Mouse (Mus musculus): ENCODE measurements around the gene Rel. TPM values are rescaled to one million over a fixed set of nuclear protein-coding genes. Genes with fewer than 3 reads are reported as not detected.
"Not testable (repeated sequence)": the region's sequence is repeated elsewhere in the genome, so short reads cannot be mapped to it uniquely, and the experiment has no call there.

The Rel gene
- 0.55 and 0.59 TPM in 2 replicates for polyA plus RNA-seq (2016; fragmentation: Nextera tagmentation; extraction: Ambion mirVana)

DNA sequence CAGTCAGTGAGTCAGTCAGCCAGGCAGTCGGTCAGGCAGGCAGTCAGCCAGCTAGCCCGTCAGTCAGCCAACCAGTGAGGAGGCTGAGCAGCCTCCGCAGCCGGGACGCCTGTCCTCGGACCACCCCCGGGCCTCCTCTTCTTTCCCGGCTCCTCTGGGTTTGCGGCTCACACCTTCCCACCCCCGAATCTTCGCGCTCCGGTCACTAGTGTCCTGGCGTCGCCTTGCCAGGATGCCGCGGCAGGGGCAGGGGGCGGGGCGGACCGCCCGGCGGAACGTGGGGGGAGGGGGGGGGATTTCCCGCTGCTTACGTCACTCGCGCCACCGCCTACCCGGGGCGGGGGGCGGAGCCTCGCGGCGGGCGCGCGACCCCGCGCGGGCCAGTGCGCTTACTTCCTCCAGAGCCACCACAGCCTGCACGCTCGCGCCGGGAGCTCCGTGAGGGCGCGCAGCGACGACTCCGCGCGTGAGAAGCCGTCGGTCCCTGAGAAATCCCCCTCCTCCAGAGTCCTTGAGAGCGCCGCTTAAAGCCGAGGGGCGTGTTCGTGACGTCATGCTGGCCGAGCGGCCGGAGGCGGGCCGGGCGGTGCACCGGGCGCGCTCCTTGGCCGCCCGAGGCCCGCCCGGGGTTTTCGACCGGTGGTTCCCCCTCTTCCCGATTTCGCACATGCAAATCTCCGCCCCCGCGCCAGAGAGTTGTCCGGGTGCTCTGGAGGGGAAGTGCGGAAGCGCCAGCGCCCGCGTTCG, at the start of gene Rel:
Gene Rel (minus strand): TSS at position 211 of the 747 bp plus-strand sequence.
- H3K27me3 ChIP-seq (ENCODE audit: low read depth, poor library complexity, severe bottlenecking) = peaks cover 40% of the 10 kb centered on the region
- DNase-seq (ENCODE audit: low spot score) = peak; percentile 89
- under 1% methylated on average over 83 of the region's 88 CpGs for WGBS

DNA sequence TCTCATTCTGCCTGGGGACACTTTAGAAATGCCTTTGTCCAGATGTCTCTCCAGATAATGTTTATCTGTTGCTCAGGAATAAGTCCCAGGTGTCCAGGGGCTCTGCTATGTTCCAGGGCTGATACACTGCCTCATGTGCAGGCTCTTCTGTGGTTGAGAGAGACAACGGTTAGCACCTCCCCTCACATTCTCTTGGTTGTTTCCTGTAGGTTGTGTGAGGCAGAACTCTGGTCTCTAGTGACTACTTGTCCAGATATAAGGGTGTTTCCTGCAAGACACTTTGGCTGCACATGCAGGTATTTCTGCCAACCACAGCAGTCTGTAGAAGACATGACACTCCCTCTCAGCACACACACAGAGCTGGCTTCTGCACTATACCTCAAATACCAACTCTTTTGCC, 48.0 kb upstream of the Rel start:
- no peak for DNase-seq (ENCODE audit: low spot score)
- Histone ChIP-seq H3K9me3 (replicated peaks) (no peaks in the 10 kb centered on the region; the same call in 1 of the 2 replicates), H3K36me3 (no peaks in the 10 kb centered on the region), H3K27me3 (ENCODE audit: low read depth, poor library complexity, severe bottlenecking) (no peaks in the 10 kb centered on the region), H3K4me1 (no peaks in the 10 kb centered on the region), H3K4me3 (no peak overlapping the region), H3K27ac (replicated peaks) (no peak overlapping the region)
- WGBS = 77% methylated on average over 1 of the region's 1 CpGs

More for the DNA sequence above, at the start of gene Rel:
- no peaks in the 10 kb centered on the region for H3K9me3 ChIP-seq (replicated peaks)
- peak within 1 kb of the TSS; percentile 93 for H3K27ac ChIP-seq (replicated peaks)
- H3K4me1 ChIP-seq = peaks cover 10% of the 10 kb centered on the region
- H3K36me3 ChIP-seq = no peaks in the 10 kb centered on the region
- H3K4me3 ChIP-seq = peak within 1 kb of the TSS; percentile 79

DNA sequence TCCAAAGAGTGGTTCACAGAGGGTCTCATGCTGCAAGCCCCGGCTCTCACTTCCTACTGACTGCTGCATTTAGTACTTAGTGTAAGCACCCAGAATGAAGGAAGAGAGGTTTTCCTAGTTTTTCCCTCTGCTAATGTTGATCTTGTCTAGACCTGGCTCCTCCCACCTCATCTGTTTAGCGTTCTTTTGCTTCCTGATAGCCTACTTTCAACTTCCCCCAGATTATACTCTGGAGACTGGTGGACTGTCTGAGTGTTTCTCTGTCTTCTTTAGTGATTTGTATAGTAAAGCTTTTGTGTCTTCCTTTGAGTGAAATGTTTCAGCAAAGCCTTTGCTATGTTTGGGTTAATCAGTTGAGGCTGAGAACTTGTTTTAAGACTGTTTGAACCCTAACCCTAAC, 40.0 kb upstream of the Rel start:
- Histone ChIP-seq H3K36me3 (no peaks in the 10 kb centered on the region), H3K27me3 (ENCODE audit: low read depth, poor library complexity, severe bottlenecking) (no peaks in the 10 kb centered on the region), H3K4me1 (no peaks in the 10 kb centered on the region), H3K4me3 (no peak overlapping the region), H3K9me3 (replicated peaks) (no peaks in the 10 kb centered on the region), H3K27ac (replicated peaks) (no peak overlapping the region)
- no peak for DNase-seq (ENCODE audit: low spot score)
- 65% methylated on average over 2 of the region's 2 CpGs for WGBS

DNA sequence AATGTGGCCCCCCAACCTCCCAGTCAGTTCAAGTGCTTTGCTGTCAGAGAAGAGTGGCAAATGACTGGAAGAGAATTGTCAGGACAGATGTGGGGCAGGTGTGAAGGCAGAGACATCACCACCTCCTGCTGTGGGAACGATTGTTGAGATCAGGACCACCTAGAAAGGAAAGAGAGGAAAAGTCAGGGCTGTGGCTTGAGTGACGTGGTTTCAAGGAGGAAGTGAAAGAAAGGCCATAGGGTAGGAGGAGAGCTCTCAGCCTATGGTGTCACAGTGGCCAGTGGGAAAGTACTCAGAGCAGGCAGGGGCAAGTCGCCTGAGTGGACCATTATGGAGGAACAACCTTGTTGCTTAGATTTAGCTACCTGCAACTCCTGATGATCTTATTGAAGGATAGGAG, 34.9 kb upstream of the Rel start:
- 66% methylated on average over 3 of the region's 3 CpGs for WGBS
- no peaks in the 10 kb centered on the region for H3K36me3 ChIP-seq

DNA sequence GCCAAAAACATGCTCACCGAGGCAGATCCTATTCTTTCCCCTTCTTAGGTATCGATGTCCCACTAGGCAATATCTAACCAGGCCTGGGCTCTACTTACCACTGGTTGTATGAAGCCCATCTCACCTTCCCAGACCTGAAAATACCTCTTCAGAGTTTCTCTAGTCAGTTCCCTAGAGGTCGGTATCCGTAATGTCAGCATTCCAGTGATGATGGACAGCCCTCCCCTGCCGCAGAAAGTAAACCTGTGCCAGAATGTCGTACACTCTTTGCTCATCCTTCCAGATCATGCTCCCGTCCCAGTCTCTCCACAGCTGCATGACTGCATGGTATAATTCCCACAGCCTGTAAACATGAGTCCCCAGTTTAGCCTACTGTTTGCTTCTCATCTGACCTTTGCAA, 32.4 kb upstream of the Rel start:
- Histone ChIP-seq H3K36me3 (no peaks in the 10 kb centered on the region), H3K9me3 (replicated peaks) (no peaks in the 10 kb centered on the region), H3K27me3 (ENCODE audit: low read depth, poor library complexity, severe bottlenecking) (no peaks in the 10 kb centered on the region), H3K27ac (replicated peaks) (no peak overlapping the region), H3K4me3 (no peak overlapping the region), H3K4me1 (no peaks in the 10 kb centered on the region)
- 90% methylated on average over 7 of the region's 7 CpGs for WGBS
- DNase-seq (ENCODE audit: low spot score) = no peak

More for the DNA sequence above, 34.9 kb upstream of the Rel start:
- Histone ChIP-seq H3K4me1 (no peaks in the 10 kb centered on the region), H3K9me3 (replicated peaks) (no peaks in the 10 kb centered on the region), H3K27me3 (ENCODE audit: low read depth, poor library complexity, severe bottlenecking) (no peaks in the 10 kb centered on the region), H3K4me3 (no peak overlapping the region), H3K27ac (replicated peaks) (no peak overlapping the region)
- DNase-seq (ENCODE audit: low spot score) = no peak

DNA sequence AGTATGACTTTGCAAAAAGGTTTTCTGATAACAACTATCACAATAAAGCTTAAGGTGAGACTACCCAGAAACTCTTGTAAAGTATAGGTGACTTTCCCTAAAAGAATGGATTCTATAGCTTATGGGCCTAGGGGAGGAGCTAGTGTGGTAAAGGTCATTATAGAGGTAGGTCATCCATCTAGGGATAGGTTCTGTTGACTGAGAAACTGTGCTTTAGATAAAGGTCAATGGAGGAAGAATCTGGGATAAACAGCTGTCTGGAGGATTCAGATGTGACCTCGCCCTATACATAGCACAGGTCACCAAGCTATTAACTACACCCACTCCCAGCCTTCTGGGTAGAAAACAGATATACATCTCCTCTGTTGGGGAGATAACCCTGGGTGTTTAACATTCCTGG, 31.5 kb upstream of the Rel start:
- Histone ChIP-seq H3K4me1 (no peaks in the 10 kb centered on the region), H3K4me3 (no peak overlapping the region), H3K27ac (replicated peaks) (no peak overlapping the region), H3K9me3 (replicated peaks) (no peaks in the 10 kb centered on the region), H3K36me3 (no peaks in the 10 kb centered on the region), H3K27me3 (ENCODE audit: low read depth, poor library complexity, severe bottlenecking) (no peaks in the 10 kb centered on the region)
- WGBS = 81% methylated on average over 1 of the region's 1 CpGs
- DNase-seq (ENCODE audit: low spot score) = no peak

DNA sequence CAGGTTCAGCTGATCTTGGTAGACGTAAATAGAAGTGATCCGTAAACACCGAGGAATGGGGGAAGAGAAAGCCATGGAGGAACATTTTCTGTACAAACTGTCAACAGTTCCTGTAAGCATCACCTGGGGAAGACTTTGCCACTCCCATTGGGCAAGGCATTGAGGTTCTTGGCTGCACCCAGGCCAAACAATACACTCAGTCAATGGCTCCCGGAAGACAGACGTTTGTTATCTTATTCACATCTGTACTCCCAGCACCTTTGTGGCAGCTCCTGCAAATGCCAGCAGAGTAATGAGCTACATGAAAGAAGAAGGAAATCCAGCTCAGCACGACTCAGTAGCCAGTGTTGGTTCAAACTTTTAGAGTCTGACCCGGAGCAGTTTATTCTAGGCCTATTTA, 31.1 kb upstream of the Rel start:
- Histone ChIP-seq H3K9me3 (replicated peaks) (no peaks in the 10 kb centered on the region), H3K27me3 (ENCODE audit: low read depth, poor library complexity, severe bottlenecking) (no peaks in the 10 kb centered on the region), H3K4me3 (no peak overlapping the region), H3K36me3 (no peaks in the 10 kb centered on the region), H3K27ac (replicated peaks) (no peak overlapping the region), H3K4me1 (no peaks in the 10 kb centered on the region)
- DNase-seq (ENCODE audit: low spot score) = no peak
- WGBS = 83% methylated on average over 7 of the region's 7 CpGs

DNA sequence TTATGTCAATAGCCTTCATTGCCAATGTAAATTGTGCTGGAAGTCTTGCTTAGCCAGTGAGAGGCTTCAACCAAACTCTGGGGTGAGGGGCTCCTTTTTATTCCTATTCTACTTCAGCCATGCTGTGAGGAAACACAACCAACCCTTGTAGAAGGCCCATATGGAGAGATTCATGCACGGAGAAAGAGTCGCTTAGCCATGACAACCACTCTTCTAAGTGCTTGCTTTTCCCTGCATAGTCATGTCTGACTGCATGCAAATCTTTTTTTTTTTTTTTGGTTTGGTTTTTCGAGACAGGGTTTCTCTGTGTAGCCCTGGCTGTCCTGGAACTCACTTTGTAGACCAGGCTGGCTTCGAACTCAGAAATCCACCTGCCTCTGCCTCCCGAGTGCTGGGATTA, 12.9 kb upstream of the Rel start:
- 85% methylated on average over 5 of the region's 5 CpGs for WGBS
- not testable (repeated sequence) for H3K36me3 ChIP-seq; H3K9me3 ChIP-seq (replicated peaks); H3K4me3 ChIP-seq; H3K4me1 ChIP-seq; H3K27ac ChIP-seq (replicated peaks); H3K27me3 ChIP-seq (ENCODE audit: low read depth, poor library complexity, severe bottlenecking); DNase-seq (ENCODE audit: low spot score)

DNA sequence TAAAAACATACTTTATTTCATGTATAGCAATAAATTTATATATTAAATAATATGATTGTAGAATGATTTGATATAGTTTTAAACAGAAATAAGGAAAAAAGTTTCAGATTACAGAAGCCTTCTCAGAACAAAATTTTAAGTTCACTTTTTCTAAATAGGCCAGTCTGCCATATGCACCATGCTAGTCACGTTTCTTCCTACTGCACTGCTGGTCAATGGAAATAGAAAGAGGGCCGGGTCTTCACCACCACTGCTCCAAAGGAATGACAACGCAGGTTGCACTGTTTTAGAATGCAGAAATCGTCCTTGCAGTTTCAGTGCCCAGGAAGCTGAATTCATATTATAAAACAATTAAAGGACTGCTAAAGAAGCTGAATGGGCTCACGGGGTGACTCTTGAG, 12.3 kb upstream of the Rel start:
- 88% methylated on average over 5 of the region's 5 CpGs for WGBS
- Histone ChIP-seq H3K27ac (replicated peaks) (no peak overlapping the region), H3K27me3 (ENCODE audit: low read depth, poor library complexity, severe bottlenecking) (no peaks in the 10 kb centered on the region), H3K9me3 (replicated peaks) (no peaks in the 10 kb centered on the region), H3K4me1 (no peaks in the 10 kb centered on the region), H3K4me3 (no peak overlapping the region), H3K36me3 (no peaks in the 10 kb centered on the region)
- DNase-seq (ENCODE audit: low spot score) = no peak

DNA sequence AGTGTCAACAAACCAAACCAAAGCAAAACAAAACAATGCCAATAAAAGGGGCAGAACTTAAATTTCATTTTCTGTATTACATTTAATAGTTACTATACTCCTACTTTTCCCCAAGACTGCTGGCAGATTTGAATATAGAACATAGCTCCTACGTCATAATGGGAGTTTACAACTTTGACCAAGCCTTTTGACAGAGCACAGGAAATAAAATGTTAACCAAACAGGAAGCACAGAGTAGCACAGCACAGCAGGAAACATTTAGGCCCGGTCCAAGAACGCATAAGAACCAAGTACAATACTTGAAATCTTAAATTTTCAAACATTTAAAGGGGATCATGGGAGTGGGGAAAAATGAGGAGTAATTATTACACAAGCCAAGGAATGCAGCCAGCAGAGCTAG, 11.3 kb upstream of the Rel start:
- no peaks in the 10 kb centered on the region for H3K36me3 ChIP-seq
- 82% methylated on average over 3 of the region's 3 CpGs for WGBS
- H3K27ac ChIP-seq (replicated peaks) = no peak overlapping the region
- no peak for DNase-seq (ENCODE audit: low spot score)
- H3K4me3 ChIP-seq = no peak overlapping the region
- H3K4me1 ChIP-seq = no peaks in the 10 kb centered on the region
- H3K27me3 ChIP-seq (ENCODE audit: low read depth, poor library complexity, severe bottlenecking) = no peaks in the 10 kb centered on the region
- H3K9me3 ChIP-seq (replicated peaks) = no peaks in the 10 kb centered on the region

DNA sequence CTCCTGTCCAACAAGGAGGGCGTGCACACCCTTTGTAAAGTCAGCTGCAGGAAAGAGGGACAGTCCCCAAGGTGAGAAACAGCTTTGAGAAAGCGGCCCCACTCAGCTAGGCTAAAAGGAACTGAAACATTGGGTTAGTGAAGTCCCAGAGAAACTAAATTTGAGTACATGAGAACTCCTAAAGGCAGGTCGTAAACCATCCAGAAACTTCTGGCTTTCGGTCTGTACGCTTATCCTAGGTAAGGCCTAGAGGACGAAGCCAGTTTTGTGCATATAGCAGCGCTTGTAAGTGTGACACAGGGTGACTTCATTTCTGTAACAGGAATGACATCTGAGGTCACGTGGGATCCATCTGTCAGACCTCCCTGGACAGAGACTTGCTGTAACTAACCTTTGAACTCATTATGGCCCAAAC, 8.0 kb upstream of the Rel start:
- H3K9me3 ChIP-seq (replicated peaks) = no peaks in the 10 kb centered on the region
- 90% methylated on average over 8 of the region's 8 CpGs for WGBS
- no peak overlapping the region for H3K4me3 ChIP-seq
- H3K27me3 ChIP-seq (ENCODE audit: low read depth, poor library complexity, severe bottlenecking) = no peaks in the 10 kb centered on the region
- H3K27ac ChIP-seq (replicated peaks) = no peak overlapping the region
- DNase-seq (ENCODE audit: low spot score) = no peak
- no peaks in the 10 kb centered on the region for H3K4me1 ChIP-seq
- H3K36me3 ChIP-seq = no peaks in the 10 kb centered on the region

DNA sequence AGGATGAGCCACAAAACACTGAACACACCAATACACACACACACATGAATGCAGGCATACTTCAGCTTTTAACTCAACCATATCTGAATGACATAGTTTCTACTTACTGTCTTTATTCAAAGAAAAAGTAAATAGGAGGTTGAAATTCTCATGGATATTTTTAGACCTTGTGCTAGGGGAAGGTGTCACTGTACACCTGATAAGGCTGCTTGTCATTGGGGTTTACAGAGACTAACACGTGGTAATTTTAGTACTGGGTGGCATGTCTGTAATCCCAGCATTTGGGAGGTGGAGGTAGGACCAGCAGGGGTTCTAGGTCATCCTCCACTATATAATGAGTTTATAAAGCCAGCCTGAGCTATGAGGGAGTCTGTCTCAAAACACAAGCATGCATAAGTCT, 1.7 kb upstream of the Rel start:
- Histone ChIP-seq H3K27me3 (ENCODE audit: low read depth, poor library complexity, severe bottlenecking) (peaks cover 40% of the 10 kb centered on the region), H3K4me1 (peaks cover 10% of the 10 kb centered on the region), H3K27ac (replicated peaks) (no peak overlapping the region), H3K36me3 (no peaks in the 10 kb centered on the region), H3K4me3 (no peak overlapping the region), H3K9me3 (replicated peaks) (no peaks in the 10 kb centered on the region)
- no peak for DNase-seq (ENCODE audit: low spot score)
- WGBS = 41% methylated on average over 1 of the region's 1 CpGs

DNA sequence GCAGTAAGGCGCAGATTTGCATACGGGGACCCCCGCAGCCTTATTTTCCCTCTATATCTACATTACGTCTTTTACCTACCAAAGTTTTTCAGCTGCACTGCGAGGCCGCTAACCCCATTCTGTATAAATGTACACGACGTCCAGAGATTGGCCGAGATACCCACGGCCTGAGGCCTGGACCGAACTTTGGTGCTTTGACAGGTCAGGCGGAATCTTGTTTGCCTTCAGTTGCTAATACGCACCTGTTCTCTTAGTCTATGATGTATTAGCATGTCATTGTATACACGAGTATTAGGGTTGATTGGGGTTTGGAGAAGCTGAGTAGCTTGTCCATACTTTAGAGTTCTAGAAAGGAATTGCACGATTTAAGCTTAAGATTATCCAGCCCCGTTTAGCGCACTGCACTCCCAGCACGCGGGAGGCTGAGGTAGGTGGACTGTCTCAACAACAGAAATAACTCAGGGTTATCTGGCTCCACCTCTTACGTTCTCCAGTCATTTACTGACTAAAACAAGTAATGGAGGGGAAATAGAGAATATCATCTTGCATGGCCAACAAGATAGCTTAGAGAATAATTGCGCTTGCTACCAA, 832 bp upstream of the Rel start:
- H3K4me1 ChIP-seq = peaks cover 10% of the 10 kb centered on the region
- H3K36me3 ChIP-seq = no peaks in the 10 kb centered on the region
- WGBS = 6% methylated on average over 21 of the region's 21 CpGs
- DNase-seq (ENCODE audit: low spot score) = no peak
- H3K9me3 ChIP-seq (replicated peaks) = no peaks in the 10 kb centered on the region
- H3K27me3 ChIP-seq (ENCODE audit: low read depth, poor library complexity, severe bottlenecking) = peaks cover 40% of the 10 kb centered on the region
- H3K4me3 ChIP-seq = peak overlapping the region; percentile 79
- peak overlapping the region; percentile 93 for H3K27ac ChIP-seq (replicated peaks)

Data from midbrain, embryonic 10.5 days (tissue).